Mouse (Mus musculus) midbrain, embryonic 12.5 days (tissue): ENCODE measurements around the gene Atp6ap2. TPM values are rescaled to one million over a fixed set of nuclear protein-coding genes. Genes with fewer than 3 reads are reported as not detected.
"Not testable (repeated sequence)": the region's sequence is repeated elsewhere in the genome, so short reads cannot be mapped to it uniquely, and the experiment has no call there.

Experiments
- ATAC-seq: fragments of 200-750 bp; cut with Nextera tagmentation; 2 replicates; pipeline ENCODE4 v1.8.0; 2017; ENCODE audit warnings: low read depth, moderate TSS enrichment, moderate library complexity; ENCODE audit not compliant: low FRiP score
- H3K27ac ChIP-seq: fragments of 300-500 bp; sonication (generic); replicated peaks from 2 replicates; pipeline ENCODE4 v1.5.1; 2016; ENCODE audit warnings: mild to moderate bottlenecking
- H3K27me3 ChIP-seq: fragments of 300-500 bp; sonication (generic); 2 replicates; pipeline ENCODE4 v1.6.1; 2016; ENCODE audit warnings: mild to moderate bottlenecking
- H3K36me3 ChIP-seq: fragments of 300-500 bp; sonication (generic); 2 replicates; pipeline ENCODE4 v1.6.1; 2016
- H3K4me1 ChIP-seq: fragments of 300-500 bp; sonication (generic); 2 replicates; pipeline ENCODE4 v1.6.1; 2016
- H3K4me2 ChIP-seq: fragments of 300-500 bp; sonication (generic); replicated peaks from 2 replicates; pipeline ENCODE4 v1.6.1; 2016; ENCODE audit warnings: mild to moderate bottlenecking, moderate library complexity
- H3K4me3 ChIP-seq: fragments of 300-500 bp; sonication (generic); 2 replicates; pipeline ENCODE4 v1.5.1; 2016; ENCODE audit warnings: mild to moderate bottlenecking
- H3K9ac ChIP-seq: fragments of 300-500 bp; sonication (generic); replicated peaks from 2 replicates; pipeline ENCODE4 v1.6.1; 2016; ENCODE audit warnings: mild to moderate bottlenecking, moderate library complexity
- H3K9me3 ChIP-seq: fragments of 300-500 bp; sonication (generic); 2 replicates; pipeline ENCODE4 v1.6.1; 2016; ENCODE audit warnings: mild to moderate bottlenecking
- WGBS: fragments of 180-500 bp; shearing (Covaris S2); methylation state at CpG from one replicate; pipeline ENCODE4 v1.1.7; 2016; 5-methylcytosine and 5-hydroxymethylcytosine counted together
- polyA plus RNA-seq: library from polyadenylated mRNA; unstranded; fragments of >200 nt; fragmentation: Nextera tagmentation; extraction: Ambion mirVana; gene quantifications from 2 replicates; pipeline ENCODE4 v1.2.1, GENCODE M21; 2016

Atp6ap2 gene
- polyA plus RNA-seq, 1 experiment from 2014 or later = 102 TPM

- no peak for ATAC-seq
- H3K36me3 ChIP-seq = peaks cover 28% of the 10 kb centered on the region
These were observed 23.6 kb downstream of the Atp6ap2 start for GRCm38 (mm10) chrX:12611211-12611610.

DNA sequence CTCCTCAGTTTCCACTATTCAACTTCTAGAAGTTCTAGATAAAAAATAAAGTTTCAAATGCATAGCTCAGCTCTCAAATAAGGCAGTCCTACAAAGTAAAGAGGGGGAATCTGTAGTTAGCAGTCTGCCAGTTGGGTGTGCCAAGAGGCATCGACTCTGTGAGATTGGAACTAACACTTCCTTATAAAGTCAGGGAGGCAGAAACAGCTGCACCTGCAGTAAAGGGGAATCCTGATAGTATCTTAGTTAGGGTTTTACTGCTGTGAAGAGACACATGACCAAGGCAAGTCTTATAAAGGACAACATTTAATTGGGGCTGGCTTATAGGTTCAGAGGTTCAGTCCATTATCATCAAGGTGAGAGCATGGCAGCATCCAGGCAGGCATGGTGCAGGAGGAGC lies 24.8 kb downstream of the Atp6ap2 start:
- ATAC-seq, H3K9ac ChIP-seq: not testable (repeated sequence)
- peaks cover 23% of the 10 kb centered on the region for H3K36me3 ChIP-seq

More at GRCm38 (mm10) chrX:12611211-12611610, 23.6 kb downstream of the Atp6ap2 start:
- Histone ChIP-seq H3K4me2 (no peak overlapping the region), H3K9me3 (no peaks in the 10 kb centered on the region), H3K27ac (no peak overlapping the region), H3K9ac (no peak overlapping the region), H3K27me3 (no peaks in the 10 kb centered on the region), H3K4me1 (no peaks in the 10 kb centered on the region), H3K4me3 (no peak overlapping the region)
- 86% methylated on average over 2 of the region's 2 CpGs for WGBS

GRCm38 (mm10) chrX:12625131-12625530 lies 37.5 kb downstream of the Atp6ap2 start:
- no peaks in the 10 kb centered on the region for H3K9me3 ChIP-seq
- no peak for ATAC-seq
- no peak overlapping the region for H3K9ac ChIP-seq
- H3K36me3 ChIP-seq = no peaks in the 10 kb centered on the region
- 70% methylated on average over 3 of the region's 4 CpGs for WGBS
- no peaks in the 10 kb centered on the region for H3K27me3 ChIP-seq
- H3K4me1 ChIP-seq = no peaks in the 10 kb centered on the region
- no peak overlapping the region for H3K4me2 ChIP-seq
- H3K27ac ChIP-seq = no peak overlapping the region
- no peak overlapping the region for H3K4me3 ChIP-seq

More for the DNA sequence above, 24.8 kb downstream of the Atp6ap2 start:
- WGBS = 93% methylated on average over 1 of the region's 1 CpGs
- not testable (repeated sequence) for H3K9me3 ChIP-seq, H3K4me1 ChIP-seq, H3K27ac ChIP-seq, H3K27me3 ChIP-seq, H3K4me3 ChIP-seq, H3K4me2 ChIP-seq

DNA sequence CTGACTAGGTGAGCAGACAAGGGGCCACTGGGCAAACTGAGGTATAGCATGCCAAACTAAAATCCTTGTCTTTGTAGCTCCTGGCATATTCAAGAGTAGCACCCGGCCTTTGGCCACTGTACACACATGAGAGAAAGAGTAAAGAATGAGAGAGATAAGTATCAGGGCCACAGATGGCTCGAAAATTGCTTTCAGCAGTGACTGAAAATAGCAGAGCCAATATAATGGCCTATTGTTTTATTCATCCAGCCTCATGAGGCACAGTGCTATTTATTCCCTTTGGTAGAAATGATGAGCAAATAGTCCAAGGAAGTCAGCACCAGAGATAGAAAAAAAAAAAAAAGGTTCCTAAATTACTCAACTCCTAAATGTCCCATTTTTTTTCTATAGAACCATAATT lies 57.4 kb downstream of the Atp6ap2 start:
- 0 out of 2 replicates have a peak, but pooled peaks cover 2% of the 10 kb centered on the region for H3K36me3 ChIP-seq
- no peak overlapping the region for H3K4me2 ChIP-seq
- H3K27me3 ChIP-seq = no peaks in the 10 kb centered on the region
- ATAC-seq = no peak
- no peak overlapping the region for H3K4me3 ChIP-seq
- no peak overlapping the region for H3K9ac ChIP-seq
- H3K27ac ChIP-seq = no peak overlapping the region
- no peaks in the 10 kb centered on the region for H3K9me3 ChIP-seq
- WGBS = 50% methylated on average over 2 of the region's 2 CpGs
- no peaks in the 10 kb centered on the region for H3K4me1 ChIP-seq

GRCm38 (mm10) chrX:12645531-12646304 lies 58.1 kb downstream of the Atp6ap2 start:
- Histone ChIP-seq H3K36me3 (peaks cover 5% of the 10 kb centered on the region; the same call in 1 of the 2 replicates), H3K4me3 (no peak overlapping the region), H3K27ac (no peak overlapping the region), H3K9ac (no peak overlapping the region), H3K4me2 (no peak overlapping the region), H3K4me1 (no peaks in the 10 kb centered on the region), H3K9me3 (no peaks in the 10 kb centered on the region), H3K27me3 (no peaks in the 10 kb centered on the region)
- 67% methylated on average over 12 of the region's 12 CpGs for WGBS
- ATAC-seq = no peak

DNA sequence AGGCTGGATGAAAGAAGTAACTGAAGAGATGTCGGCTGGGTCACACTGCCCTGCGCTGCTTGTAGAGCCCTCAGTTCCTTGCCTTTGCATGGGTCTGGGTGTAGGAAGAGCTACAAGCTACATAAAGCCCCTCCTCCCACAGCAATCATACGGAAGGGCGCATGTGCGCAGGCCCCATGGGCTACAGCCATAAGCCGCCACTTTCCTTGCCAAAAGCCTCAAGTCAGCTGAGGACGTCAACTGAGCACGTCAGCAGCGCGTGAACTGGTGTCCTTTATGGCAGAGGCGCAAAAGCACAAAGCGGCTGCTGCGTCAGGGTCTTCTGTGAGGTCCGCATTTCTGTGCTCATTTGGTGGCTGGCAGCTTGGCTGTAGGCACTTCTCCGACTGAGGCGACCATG lies 64.3 kb downstream of the Atp6ap2 start:
- WGBS = 90% methylated on average over 16 of the region's 16 CpGs
- H3K4me3 ChIP-seq = no peak overlapping the region
- H3K36me3 ChIP-seq = peaks cover 28% of the 10 kb centered on the region

GRCm38 (mm10) chrX:12653879-12654278 lies 66.3 kb downstream of the Atp6ap2 start:
- ATAC-seq = no peak
- H3K4me1 ChIP-seq = no peaks in the 10 kb centered on the region
- H3K27me3 ChIP-seq = no peaks in the 10 kb centered on the region
- H3K9me3 ChIP-seq = no peaks in the 10 kb centered on the region
- H3K4me3 ChIP-seq = no peak overlapping the region
- H3K27ac ChIP-seq = no peak overlapping the region
- whole genome bisulfite sequencing = 74% methylated on average over 2 of the region's 2 CpGs
- H3K4me2 ChIP-seq = no peak overlapping the region
- H3K9ac ChIP-seq = no peak overlapping the region
- H3K36me3 ChIP-seq = peaks cover 37% of the 10 kb centered on the region

More for the DNA sequence above, 64.3 kb downstream of the Atp6ap2 start:
- Histone ChIP-seq H3K4me2 (no peak overlapping the region), H3K9me3 (no peaks in the 10 kb centered on the region), H3K27me3 (no peaks in the 10 kb centered on the region), H3K9ac (no peak overlapping the region), H3K4me1 (no peaks in the 10 kb centered on the region), H3K27ac (no peak overlapping the region)
- no peak for ATAC-seq

Other genes starting within 250 kb of the Atp6ap2 start
- 31.1 TPM in 2 replicates for gene 1810030O07Rik, start 85.9 kb downstream of the Atp6ap2 start, polyA plus RNA-seq
- 18.1 and 21.4 TPM in 2 replicates for gene Med14, start 174.3 kb downstream of the Atp6ap2 start, polyA plus RNA-seq